Comparison of ENCODE assay signal across 19 mouse cellular contexts in the genomic region with DNA sequence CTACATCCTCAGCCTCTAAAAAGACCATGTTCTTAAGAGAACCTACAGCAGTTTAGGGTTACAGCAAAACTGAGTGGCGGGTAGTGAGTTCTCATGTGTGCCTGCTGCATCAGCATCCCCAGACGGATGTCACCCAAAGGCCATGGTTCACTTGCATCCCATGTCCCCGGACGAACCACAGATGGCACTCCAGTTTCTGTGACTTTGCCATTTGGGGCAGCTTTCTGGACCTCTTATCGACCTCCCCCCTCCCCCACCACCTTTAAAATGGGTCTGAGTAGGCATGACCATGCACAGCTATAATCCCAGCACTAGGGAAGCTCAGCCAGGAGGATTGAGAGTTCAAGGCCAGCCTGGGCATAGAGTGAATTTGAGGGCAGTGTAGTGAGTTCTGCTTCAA. TPM values are rescaled to one million over a fixed set of nuclear protein-coding genes. Genes with fewer than 3 reads are reported as not detected.
DNase-seq lines count a peak whose midpoint lies in the region; ATAC-seq and TF ChIP-seq lines count a peak whose summit lies in the region.
"Had no signal": no experiment of that assay in that cellular context is flagged by ENCODE, and none has a peak within 500 bp of the region (broad histone marks: within the 10 kb centered on the region; RNA-seq: fewer than 3 reads in every experiment).

No protein-coding gene starts in this region.

- no peak for TF ChIP-seq EP300 in liver, postnatal 0 days (IDR thresholded peaks at IDR 0.05; ENCODE audit: low read depth)

- H3K4me3 ChIP-seq in heart, embryonic 16.5 days (ENCODE audit: low read length): no peak overlapping the region
- H3K4me3 ChIP-seq in liver, postnatal 0 days (ENCODE audit: low read depth, low read length): no peak overlapping the region
- H3K4me3 ChIP-seq in liver, embryonic 11.5 days (ENCODE audit: low read depth, low read length): no peak overlapping the region
- H3K4me3 ChIP-seq in embryonic fibroblast, embryonic 13.5 days (ENCODE audit: insufficient read depth, low read length): no peak overlapping the region
- H3K4me3 ChIP-seq: embryonic facial prominence, embryonic 13.5 days; forebrain, embryonic 13.5 days; hindbrain, embryonic 12.5 days had no signal

- peak overlapping the region; percentile 5; the same call in 1 of the 2 replicates for H3K27ac ChIP-seq in heart, embryonic 16.5 days (ENCODE audit: low read length)
- peak overlapping the region; percentile 77 for H3K27ac ChIP-seq in liver, postnatal 0 days (ENCODE audit: low read depth)
- H3K27ac ChIP-seq in liver, embryonic 11.5 days (ENCODE audit: low read depth, low read length): no peak overlapping the region
- H3K27ac ChIP-seq in embryonic fibroblast, embryonic 13.5 days (ENCODE audit: insufficient read depth, low read length): peak overlapping the region; percentile 83
- H3K27ac ChIP-seq: embryonic facial prominence, embryonic 13.5 days; forebrain, embryonic 13.5 days; hindbrain, embryonic 12.5 days had no signal

- no peaks in the 10 kb centered on the region for H3K36me3 ChIP-seq in heart, embryonic 16.5 days (ENCODE audit: control insufficient read depth, insufficient read depth)
- H3K36me3 ChIP-seq in liver, postnatal 0 days (replicated peaks; ENCODE audit: insufficient read depth, low read length): no peaks in the 10 kb centered on the region
- no peaks in the 10 kb centered on the region for H3K36me3 ChIP-seq in liver, embryonic 11.5 days (ENCODE audit: control insufficient read depth, insufficient read depth, low read length)

- WGBS in heart, embryonic 16.5 days: 94% methylated on average over 5 of the region's 5 CpGs
- 83% methylated on average over 5 of the region's 5 CpGs for WGBS in liver, postnatal 0 days (ENCODE audit: insufficient replicate concordance)
- 88% methylated on average over 5 of the region's 5 CpGs for WGBS in liver, embryonic 11.5 days

- peak; percentile 51 for DNase-seq in gastrocnemius, postnatal 25 days
- DNase-seq in gastrocnemius, postnatal 4 days (ENCODE audit: low spot score in 2 of 2): no peak
- DNase-seq in heart, adult 9 months (ENCODE audit: low spot score in 2 of 2): no peak
- DNase-seq in liver, postnatal 0 days: no peak
- DNase-seq in liver, embryonic 11.5 days (ENCODE audit: low spot score): no peak
- no peak for DNase-seq in thymus, postnatal 14 days
- DNase-seq: cerebellum, adult 11-12 months; cerebellum, adult 9-11 months; cerebellum, postnatal 36 days; forebrain, postnatal 0 days had no signal

- no peaks in the 10 kb centered on the region for H3K27me3 ChIP-seq in heart, embryonic 16.5 days (ENCODE audit: control insufficient read depth, insufficient read depth, low read length)
- no peaks in the 10 kb centered on the region for H3K27me3 ChIP-seq in liver, postnatal 0 days (ENCODE audit: insufficient read depth, low read length)
- no peaks in the 10 kb centered on the region for H3K27me3 ChIP-seq in liver, embryonic 11.5 days (replicated peaks; ENCODE audit: control insufficient read depth, insufficient read depth, low read length)
- H3K27me3 ChIP-seq: embryonic facial prominence, embryonic 13.5 days; forebrain, embryonic 13.5 days; hindbrain, embryonic 12.5 days had no signal

- TF ChIP-seq CTCF in liver, postnatal 0 days (IDR thresholded peaks at IDR 0.05; ENCODE audit: low read depth): no peak
- TF ChIP-seq CTCF in embryonic fibroblast, embryonic 13.5 days (IDR thresholded peaks at IDR 0.05; ENCODE audit: borderline replicate concordance, insufficient read depth, low read length): no peak

- H3K4me2 ChIP-seq in heart, embryonic 16.5 days (ENCODE audit: low read depth, low read length): no peak overlapping the region
- no peak overlapping the region for H3K4me2 ChIP-seq in liver, postnatal 0 days (ENCODE audit: low read depth, low read length)
- no peak overlapping the region for H3K4me2 ChIP-seq in liver, embryonic 11.5 days
- H3K4me2 ChIP-seq: embryonic facial prominence, embryonic 13.5 days; forebrain, embryonic 13.5 days; heart, embryonic 11.5 days; hindbrain, embryonic 12.5 days had no signal

- H3K9ac ChIP-seq in heart, embryonic 16.5 days (ENCODE audit: low read length): no peak overlapping the region
- no peak overlapping the region for H3K9ac ChIP-seq in liver, postnatal 0 days (replicated peaks)
- H3K9ac ChIP-seq in liver, embryonic 11.5 days (ENCODE audit: low read depth, low read length): no peak overlapping the region
- H3K9ac ChIP-seq: embryonic facial prominence, embryonic 13.5 days; forebrain, embryonic 13.5 days; forebrain, postnatal 0 days; hindbrain, embryonic 12.5 days had no signal

- no peak for TF ChIP-seq POLR2A in embryonic fibroblast, embryonic 13.5 days (IDR thresholded peaks at IDR 0.05; ENCODE audit: low read depth, low read length)

- no peaks in the 10 kb centered on the region for H3K9me3 ChIP-seq in heart, embryonic 16.5 days (replicated peaks; ENCODE audit: control insufficient read depth, low read length)
- no peaks in the 10 kb centered on the region for H3K9me3 ChIP-seq in liver, postnatal 0 days (ENCODE audit: low read length)
- no peaks in the 10 kb centered on the region for H3K9me3 ChIP-seq in liver, embryonic 11.5 days (ENCODE audit: control insufficient read depth, low read length)
- H3K9me3 ChIP-seq: embryonic facial prominence, embryonic 13.5 days; forebrain, embryonic 13.5 days; hindbrain, embryonic 12.5 days had no signal

- peaks cover 43% of the 10 kb centered on the region for H3K4me1 ChIP-seq in heart, embryonic 16.5 days (ENCODE audit: control insufficient read depth, insufficient read depth, low read length)
- peaks cover 49% of the 10 kb centered on the region for H3K4me1 ChIP-seq in liver, postnatal 0 days (ENCODE audit: insufficient read depth)
- peaks cover 23% of the 10 kb centered on the region for H3K4me1 ChIP-seq in liver, embryonic 11.5 days (replicated peaks; ENCODE audit: control insufficient read depth, insufficient read depth, low read length)
- H3K4me1 ChIP-seq in embryonic fibroblast, embryonic 13.5 days (ENCODE audit: control insufficient read depth, insufficient read depth, low read length): peaks cover 24% of the 10 kb centered on the region

- no peak for ATAC-seq in heart, embryonic 16.5 days (replicated peaks; ENCODE audit: extremely low read depth, insufficient read depth, low FRiP score)
- ATAC-seq in liver, postnatal 0 days: no peak
- ATAC-seq in liver, embryonic 11.5 days (replicated peaks; ENCODE audit: low FRiP score): no peak
- ATAC-seq: forebrain, embryonic 13.5 days; forebrain, postnatal 0 days; hindbrain, embryonic 16.5 days; inflammation-experienced regulatory T-cells, adult 6 months; intestine, postnatal 0 days had no signal

RNA-seq across cellular contexts. Expression of a gene that starts 31.3 kb away (rescaled TPM):
- 10 to 100 TPM; 49.2 to 82.2 TPM for total RNA-seq in gastrocnemius, postnatal 25 days (2021)
- 10 to 100 TPM; 33.6 to 42.9 TPM for total RNA-seq in gastrocnemius, postnatal 4 days (2021)
- 35.5 and 35.7 TPM in 2 replicates for polyA plus RNA-seq in heart, embryonic 16.5 days (2015; fragmentation: Nextera tagmentation; extraction: Ambion mirVana)
- polyA plus RNA-seq in liver, postnatal 0 days (2015; fragmentation: Nextera tagmentation; extraction: Ambion mirVana): 13.4 and 14.2 TPM in 2 replicates
- 18.6 and 22.7 TPM in 2 replicates for polyA plus RNA-seq in liver, embryonic 11.5 days (2014; fragmentation: Nextera tagmentation; extraction: Ambion mirVana)
- 36.3 and 60.1 TPM in 2 replicates for polyA plus RNA-seq in embryonic fibroblast, embryonic 13.5 days (2011; ENCODE audit: insufficient read length, low read depth, missing spikeins)

RNA-seq across cellular contexts. Expression of a gene that starts 31.9 kb away (rescaled TPM):
- total RNA-seq in gastrocnemius, postnatal 25 days (2021): 10 to 100 TPM; 52.0 to 61.0 TPM
- 100 to 1,000 TPM; 150 to 167 TPM for total RNA-seq in gastrocnemius, postnatal 4 days (2021)
- polyA plus RNA-seq in heart, embryonic 16.5 days (2015; fragmentation: Nextera tagmentation; extraction: Ambion mirVana): 82.7 and 84.9 TPM in 2 replicates
- polyA plus RNA-seq in liver, postnatal 0 days (2015; fragmentation: Nextera tagmentation; extraction: Ambion mirVana): 34.4 and 35.0 TPM in 2 replicates
- polyA plus RNA-seq in liver, embryonic 11.5 days (2014; fragmentation: Nextera tagmentation; extraction: Ambion mirVana): 89.5 and 96.1 TPM in 2 replicates
- 376 and 420 TPM in 2 replicates for polyA plus RNA-seq in embryonic fibroblast, embryonic 13.5 days (2011; ENCODE audit: insufficient read length, low read depth, missing spikeins)
